Mouse (Mus musculus) embryonic fibroblast, embryonic 13.5 days (primary cell): ENCODE measurements around the gene Hamp.

Experiments
- CTCF ChIP-seq: IDR thresholded peaks from 2 replicates; pipeline ENCODE4 v1.5.1; 2011; ENCODE audit warnings: mild to moderate bottlenecking, control low read depth, low read length, moderate library complexity, borderline replicate concordance; ENCODE audit not compliant: insufficient read depth
- POLR2A ChIP-seq: IDR thresholded peaks from 2 replicates; pipeline ENCODE4 v1.6.1; 2011; ENCODE audit warnings: low read depth, mild to moderate bottlenecking, control low read depth, low read length, moderate library complexity

GRCm38 (mm10) chr7:30908277-30908991 is 35.4 kb downstream of the Hamp start:
- TF ChIP-seq POLR2A (no peak), CTCF (no peak)
